Mouse (Mus musculus) thymus, adult 2 months (tissue): Measurements from ENCODE around the gene Aco1.

Source experiments
- CTCF ChIP-seq: fragments of 200-500 bp; IDR thresholded peaks from 2 replicates; pipeline ENCODE4 v1.5.1; 2012; ENCODE audit warnings: mild to moderate bottlenecking, control low read depth, low read length, moderate library complexity, borderline replicate concordance; ENCODE audit not compliant: control insufficient read depth, poor library complexity, insufficient read depth; ENCODE audit errors: extremely low read depth
- POLR2A ChIP-seq: fragments of 200-500 bp; IDR thresholded peaks from 2 replicates; pipeline ENCODE4 v1.6.1; 2012; ENCODE audit warnings: mild to moderate bottlenecking, low read length, control low read depth, moderate library complexity; ENCODE audit not compliant: control insufficient read depth, poor library complexity, insufficient read depth; ENCODE audit errors: extremely low read depth

- TF ChIP-seq POLR2A (no peak), CTCF (no peak)
Measured at GRCm38 (mm10) chr4:40113173-40113572, 29.7 kb upstream of the Aco1 start.
